Mouse (Mus musculus) macrophage (primary cell): ENCODE data around the gene Arsk. TPM values are rescaled to one million over a fixed set of nuclear protein-coding genes. Genes with fewer than 3 reads are reported as not detected.

Source experiments
- polyA plus RNA-seq: library from polyadenylated mRNA; stranded (reverse); fragments of 250-400 nt; gene quantifications from 3 replicates; pipeline ENCODE4 v1.2.4, GENCODE M21; 2018; ENCODE audit warnings: inconsistent platforms

Arsk gene
- polyA plus RNA-seq, 1 experiment from 2014 or later, result 13.7 TPM

Other genes with a start within 250 kb of the Arsk start
- 0.11 to 0.17 TPM (median 0.11 TPM) in 3 replicates for gene Rhobtb3, start 154.7 kb downstream of the Arsk start, polyA plus RNA-seq
- not detected in 3 replicates for gene Spata9, start 131.5 kb downstream of the Arsk start, polyA plus RNA-seq
- gene Rfesd, start 79.9 kb downstream of the Arsk start, polyA plus RNA-seq, result 13.1 to 15.2 TPM (median 13.5 TPM) in 3 replicates
- gene Gpr150, start 41.7 kb downstream of the Arsk start, polyA plus RNA-seq, result not detected in 3 replicates
- 6.7 to 12.3 TPM (median 7.3 TPM) in 3 replicates for gene Ttc37, start 74 bp upstream of the Arsk start, polyA plus RNA-seq
- not detected in 3 replicates for gene Fam81b, start 206.4 kb upstream of the Arsk start, polyA plus RNA-seq